Mouse (Mus musculus) heart, postnatal 4 days (tissue): Measurements from ENCODE around the gene Abraxas2. TPM values are rescaled to one million over a fixed set of nuclear protein-coding genes. Genes with fewer than 3 reads are reported as not detected.

Source experiments
- DNase-seq: peaks from one replicate; pipeline ENCODE4 v3.0.0; 2021
- total RNA-seq, 2 experiments: library from RNA; stranded (reverse); gene quantifications; 2 replicates each; pipeline ENCODE4 v1.2.3; 2021

Abraxas2 gene
- 10 to 100 TPM; 24.5 to 24.7 TPM for total RNA-seq

DNA sequence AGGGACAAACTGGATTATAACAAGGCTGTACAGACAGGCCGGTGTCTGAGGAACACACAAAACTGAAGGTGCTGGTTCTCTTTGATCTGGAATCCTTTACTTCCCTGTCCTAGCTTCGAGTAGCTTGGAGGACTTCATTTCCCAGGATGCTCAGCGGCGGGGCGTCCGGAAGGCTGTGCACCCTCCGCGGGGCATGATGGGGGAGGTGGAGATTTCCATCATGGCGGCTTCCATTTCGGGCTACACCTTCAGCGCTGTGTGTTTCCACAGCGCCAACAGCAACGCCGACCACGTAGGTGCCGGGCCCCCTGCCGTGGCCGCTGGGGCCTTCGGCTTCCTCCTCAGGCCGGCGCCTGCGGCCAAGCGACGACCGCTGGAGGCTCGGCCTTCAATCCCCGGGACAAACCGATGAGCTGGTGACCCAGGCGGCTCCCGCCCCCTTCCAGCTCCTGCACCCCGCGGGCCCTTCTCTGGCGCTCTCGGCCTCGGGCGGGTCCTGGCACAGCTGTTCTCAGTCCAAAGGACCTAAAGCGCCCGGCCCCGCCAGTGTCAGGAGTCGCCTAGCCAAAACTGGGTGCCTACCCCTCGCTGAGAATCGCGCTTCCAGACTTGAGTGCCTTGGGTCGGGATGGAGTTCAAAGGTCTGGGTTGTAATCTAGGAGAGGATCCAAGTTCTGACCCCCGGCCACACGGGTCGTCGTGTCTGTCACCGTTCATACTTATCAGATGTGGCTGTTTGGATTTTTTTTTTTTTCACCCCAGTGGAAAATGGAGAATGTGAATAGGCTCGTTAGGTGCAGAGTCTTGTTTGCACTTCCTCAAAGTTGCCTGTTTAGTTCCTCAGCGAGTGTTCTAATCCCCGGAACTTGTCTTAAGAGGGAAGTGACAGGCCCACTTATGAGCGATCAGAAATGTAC is at the start of gene Abraxas2:
TSS of gene Abraxas2 (plus strand) at position 184 of the 917 bp plus-strand sequence.
- peak; percentile 91 for DNase-seq

DNA sequence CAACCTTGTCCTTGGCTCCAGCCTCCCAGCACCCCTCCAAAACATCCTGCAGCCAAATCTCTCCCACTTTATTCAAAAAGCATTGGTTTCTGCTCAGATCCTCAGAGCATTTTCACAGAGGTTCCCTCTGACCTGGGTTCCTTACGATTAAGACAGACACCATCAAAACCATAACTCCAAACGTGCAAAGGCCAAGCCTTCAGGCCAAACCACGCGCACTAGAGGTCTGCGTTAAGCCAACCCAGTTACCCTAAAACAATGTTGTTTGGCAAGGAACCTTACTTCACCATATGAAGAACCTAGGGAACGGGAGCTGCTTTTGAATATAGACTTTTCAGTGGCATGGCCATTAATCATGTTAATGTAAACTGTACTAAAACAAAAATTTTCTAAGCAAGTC is 49.3 kb upstream of the Abraxas2 start:
- no peak for DNase-seq

DNA sequence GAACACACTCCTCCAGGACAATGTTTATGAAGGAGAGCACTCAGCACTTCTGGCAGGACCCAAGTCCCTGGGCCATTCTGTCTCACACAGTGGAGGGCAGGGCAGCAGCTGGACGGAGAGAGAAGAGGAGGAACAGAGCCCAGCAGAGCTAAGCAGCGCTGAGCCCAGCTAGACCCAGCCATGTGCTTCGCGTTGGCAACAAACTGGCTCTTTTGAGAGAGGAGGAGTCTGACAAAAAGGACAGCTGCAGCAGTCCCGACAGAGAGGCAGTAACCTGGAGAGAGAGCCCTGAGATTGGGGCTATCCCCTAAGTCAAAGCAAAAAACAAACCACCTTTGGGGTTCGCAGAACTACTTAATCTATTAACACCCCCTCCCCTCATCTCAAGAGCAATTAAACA is 48.7 kb upstream of the Abraxas2 start:
- peak; percentile 66 for DNase-seq

DNA sequence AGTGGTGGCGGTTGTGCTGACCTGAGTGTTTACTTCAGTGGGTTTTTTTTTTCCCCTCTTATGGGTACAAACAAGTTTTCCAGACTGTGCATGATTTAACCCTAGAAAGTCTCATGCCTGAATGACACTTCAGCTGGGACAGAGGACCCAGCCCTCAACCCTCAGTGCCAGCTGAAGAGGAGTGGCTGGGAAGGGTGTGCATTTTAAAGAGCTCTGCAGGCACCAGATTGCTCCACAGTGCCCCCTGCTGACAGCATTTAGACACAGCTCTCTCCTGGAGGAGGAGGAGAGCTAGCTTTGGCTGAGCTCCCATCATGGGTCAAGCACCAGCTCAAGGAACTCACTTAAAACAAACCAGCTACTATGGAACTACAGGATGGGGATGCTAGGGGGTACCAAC is 48.1 kb upstream of the Abraxas2 start:
- DNase-seq, result peak; percentile 96

DNA sequence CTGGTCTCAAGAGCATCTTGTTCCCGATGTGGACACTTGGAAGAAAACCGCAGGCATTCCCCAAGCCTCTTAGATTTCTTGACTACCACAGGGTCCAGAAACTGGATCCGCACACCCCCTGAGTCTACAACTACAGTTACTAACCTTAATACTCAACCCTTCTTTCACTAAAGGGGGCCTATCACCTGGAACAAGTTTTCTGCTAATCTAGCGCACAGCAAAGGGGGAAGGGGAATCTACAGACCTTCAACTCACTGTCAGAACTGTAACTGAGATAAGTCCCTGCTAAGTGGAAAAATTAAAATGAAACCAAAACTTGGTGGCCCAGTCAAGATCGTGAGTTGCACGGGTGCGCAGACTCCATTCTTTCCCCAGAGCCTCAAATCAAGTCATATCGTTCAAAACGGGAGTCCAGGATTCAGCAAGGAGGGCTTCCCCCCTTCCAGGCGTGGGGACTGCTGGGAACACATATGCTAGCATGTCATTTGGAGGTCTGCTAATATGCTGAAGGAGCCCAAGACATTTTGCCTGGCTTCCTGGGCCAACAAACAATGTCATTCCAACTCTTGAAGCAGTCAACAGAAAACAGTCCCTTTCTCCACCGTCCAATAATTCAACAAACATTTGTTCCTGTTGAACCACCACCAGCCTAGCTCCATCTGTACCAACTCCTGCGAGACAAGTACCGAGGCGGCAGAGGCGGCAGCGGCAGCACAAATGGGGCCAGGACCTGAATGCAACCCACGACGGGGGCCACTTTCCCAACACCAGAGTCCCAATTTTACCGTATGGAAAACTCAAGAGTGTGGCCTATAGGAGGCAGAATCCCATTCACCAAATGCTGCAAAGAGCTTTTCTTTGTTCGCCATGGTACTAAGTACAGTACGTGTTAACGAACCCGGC is 47.1 kb upstream of the Abraxas2 start:
- no peak for DNase-seq

DNA sequence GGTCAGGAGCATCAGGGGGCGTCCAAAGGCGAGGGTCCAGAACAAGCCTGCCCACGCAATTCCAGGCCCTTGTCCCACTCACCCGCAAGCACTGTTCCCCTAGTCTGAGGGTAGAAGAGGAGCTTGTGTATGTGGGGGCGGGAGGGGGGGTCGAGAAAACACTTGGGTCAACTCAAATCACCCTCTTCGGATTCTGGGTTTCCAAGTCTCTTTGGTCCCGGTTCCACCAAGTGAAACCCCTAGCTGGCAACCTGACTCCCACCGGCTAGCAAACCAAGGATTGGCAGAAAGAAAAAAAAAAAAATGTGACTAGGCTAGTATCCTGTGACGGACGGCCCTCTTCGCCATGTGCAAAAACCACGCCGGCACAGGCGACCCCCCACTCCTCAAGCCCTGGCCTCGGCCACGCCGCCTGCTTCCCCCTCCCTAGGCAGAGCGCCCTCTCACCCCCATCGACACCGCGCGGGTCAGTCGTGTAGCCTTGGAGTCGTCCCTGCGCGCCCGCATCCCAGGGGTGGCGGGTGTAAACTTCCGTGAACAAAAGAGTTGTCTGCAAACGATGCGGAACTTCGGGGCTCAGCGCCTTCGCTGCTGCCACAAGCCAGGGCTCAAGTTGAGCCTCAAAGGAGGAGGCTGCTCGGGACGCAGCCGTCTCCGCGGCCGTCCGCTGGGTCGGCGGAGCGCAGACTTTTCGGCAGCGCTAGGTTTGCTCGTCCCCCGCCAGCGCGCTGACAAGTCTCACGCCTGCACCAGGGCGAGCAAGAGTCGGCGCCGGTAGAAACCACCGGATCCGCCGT is 46.2 kb upstream of the Abraxas2 start:
- peak; percentile 60 for DNase-seq

DNA sequence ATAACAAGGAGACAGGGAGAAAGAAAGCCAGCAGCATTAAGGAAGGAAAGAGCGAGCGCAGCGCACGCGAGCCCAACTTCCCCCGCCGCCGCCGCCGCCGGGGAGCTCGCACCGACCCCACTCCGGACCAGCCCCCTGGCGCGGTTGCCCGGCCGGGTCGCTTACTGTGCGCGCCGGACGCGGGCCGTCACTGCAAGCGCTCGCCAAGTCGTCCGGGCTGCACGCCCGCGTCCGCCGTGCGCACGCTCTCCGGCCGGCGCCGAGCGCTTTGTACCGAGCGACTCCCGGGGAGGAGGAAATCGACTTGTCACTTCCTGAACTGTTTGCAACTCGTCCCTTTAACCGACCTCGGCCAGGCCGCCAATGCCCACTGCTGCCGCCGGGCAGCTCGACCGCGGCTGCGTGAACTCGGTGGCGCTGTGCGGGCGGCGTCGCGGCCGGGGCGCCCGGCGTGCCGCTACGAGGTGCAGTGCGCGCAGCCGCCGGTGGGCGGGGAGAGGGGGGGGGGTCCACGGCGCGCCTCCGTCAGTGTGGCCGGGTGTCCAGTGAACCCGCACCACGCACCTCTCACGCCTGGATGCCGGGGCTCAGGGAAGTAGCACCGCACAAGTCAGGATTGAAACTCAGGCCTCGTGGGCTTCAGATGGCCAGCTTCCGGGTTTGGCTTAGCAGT is 45.5 kb upstream of the Abraxas2 start, which contains the start of gene Fam53b:
TSS of gene Fam53b (minus strand) at position 471 of the 673 bp plus-strand sequence.
- DNase-seq, result peak; percentile 79

DNA sequence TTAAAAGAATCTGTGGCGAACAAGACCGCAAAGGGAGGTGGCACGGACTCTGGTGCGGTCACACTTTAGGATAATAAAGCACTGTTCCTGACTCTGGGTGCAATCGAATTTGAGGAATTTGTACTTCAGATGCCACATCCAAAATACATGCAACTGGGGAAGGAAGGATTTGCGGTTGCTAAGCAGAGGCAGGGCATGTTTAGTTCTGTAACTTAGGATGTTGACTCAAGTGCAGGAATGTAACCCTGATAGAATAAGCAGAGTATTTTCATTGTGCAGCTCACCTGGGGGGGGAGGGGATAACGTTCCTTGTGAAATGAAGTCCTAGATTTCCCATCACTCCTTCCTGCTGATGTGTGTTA is 45.0 kb upstream of the Abraxas2 start:
- no peak for DNase-seq

DNA sequence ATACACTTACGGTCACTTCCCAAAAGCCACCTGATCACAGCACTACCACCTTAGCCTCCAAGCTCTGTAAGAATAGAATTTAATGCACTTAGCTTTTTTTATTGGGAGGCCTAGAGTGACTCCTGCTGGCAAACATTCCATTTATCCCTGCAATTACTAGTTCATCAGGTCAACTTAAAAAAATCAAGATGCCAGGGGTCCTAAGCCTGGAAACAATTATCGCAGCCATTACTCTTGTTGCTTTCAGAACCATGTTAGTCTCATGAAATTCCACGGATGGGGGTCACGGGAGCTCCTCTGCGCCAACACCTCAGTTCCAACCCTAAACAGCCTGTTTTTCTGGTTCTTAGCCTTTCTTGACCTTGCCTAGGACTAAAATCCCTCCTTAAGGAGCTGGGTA is 43.9 kb upstream of the Abraxas2 start:
- no peak for DNase-seq

DNA sequence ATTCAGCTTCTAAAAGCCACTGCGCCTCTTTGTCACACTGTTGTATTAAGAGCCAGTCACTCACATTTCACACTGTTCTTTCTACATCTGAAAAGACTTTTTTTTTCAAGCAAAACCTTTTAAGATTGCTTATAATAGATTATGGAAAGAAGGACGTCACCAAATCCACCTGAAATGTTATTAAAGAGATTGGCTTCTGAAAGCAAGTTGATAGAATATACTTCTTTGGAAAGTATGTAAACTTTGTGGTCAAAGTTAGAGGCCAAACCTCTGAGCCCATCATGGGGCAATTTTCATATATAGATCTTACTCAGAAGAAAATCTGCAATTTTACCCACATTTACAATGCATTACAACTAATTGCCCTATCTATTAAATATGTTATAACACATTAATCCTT is 42.5 kb upstream of the Abraxas2 start:
- DNase-seq, result no peak

DNA sequence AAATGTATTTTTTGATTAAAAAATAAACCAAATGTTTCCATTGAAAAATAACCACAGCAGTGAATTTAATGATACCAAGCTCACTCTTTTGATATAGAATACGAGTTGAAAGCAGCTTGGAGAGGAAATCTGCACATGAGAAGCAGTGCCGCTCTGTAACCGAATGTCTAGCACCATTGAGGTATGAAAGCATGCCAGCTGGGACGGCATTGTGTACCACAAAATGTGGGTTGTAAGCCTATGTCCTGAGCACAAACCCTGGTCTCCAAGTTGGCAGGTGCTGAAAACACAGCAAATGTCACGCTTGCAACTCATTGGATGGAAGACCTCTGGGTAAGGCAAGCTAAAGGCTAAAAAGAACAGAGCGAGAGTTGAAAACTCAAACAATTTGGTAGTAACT is 42.0 kb upstream of the Abraxas2 start:
- DNase-seq, result no peak

DNA sequence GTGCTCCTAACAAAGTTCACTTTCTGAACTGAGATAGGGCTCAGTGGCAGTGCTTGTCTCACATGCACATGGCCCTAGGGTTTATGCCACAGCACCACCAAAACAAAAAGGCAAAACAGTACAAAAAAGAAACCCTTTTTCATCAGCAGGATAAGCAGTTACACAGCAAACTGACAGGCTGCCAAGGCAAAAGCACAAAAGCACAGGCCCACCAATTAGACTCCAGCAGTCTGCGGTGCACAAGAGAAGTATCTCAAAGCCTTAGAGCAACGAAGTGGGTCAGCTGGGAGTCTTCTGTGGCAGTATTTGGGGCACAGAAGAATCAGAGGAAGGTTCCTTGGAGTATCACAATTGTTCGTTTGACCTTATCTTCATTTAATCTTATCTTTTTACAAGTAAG is 38.3 kb upstream of the Abraxas2 start:
- DNase-seq, result no peak

DNA sequence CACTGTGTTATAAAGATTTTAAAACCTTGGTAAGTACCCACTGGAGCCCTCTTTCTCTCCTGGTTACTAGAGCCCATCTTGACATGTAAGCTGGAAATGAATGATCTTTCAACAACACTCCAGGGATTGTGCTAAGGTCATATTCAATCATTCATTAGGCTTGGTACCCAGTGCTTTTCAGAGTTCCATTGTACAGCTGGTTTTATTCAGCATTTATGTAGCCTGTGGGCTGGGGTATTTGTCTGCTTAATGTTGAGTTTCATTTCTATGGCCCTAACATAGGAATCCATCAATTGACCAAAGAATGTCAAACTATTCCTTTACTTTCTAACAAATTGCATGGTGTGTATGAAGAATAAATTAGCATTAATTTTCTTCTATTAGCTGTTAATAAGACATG is 35.2 kb upstream of the Abraxas2 start:
- no peak for DNase-seq

DNA sequence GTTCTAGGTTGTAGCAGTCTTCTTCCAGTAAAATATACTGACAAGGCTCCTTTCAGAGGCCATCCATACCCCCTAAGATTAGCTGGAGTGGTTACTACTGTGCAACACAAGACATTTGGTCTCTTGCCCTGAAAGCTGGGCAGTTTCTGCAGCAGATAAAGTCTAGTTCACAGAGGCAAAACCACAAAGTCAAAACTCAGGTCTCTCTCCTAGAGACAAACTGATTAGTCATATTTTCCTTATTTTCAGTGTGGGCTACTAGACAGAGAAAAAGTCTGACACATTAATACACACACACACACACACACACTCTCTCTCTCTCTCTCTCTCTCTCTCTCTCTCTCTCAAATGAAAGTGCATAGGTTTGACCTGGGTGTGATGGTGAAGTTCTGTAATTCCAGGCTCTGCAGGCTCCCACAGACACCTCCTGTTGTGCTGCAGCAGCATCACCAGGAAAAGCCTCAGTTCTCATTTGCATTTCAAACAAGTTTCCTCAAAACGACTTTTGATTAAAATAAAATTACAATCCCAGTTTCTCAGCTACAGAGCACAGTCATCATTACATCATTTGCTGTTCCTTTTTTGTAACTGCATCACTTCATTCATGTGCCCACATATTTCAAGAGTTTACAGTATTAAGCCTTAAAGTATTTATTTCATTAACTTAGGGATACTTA is 34.5 kb upstream of the Abraxas2 start:
- DNase-seq, result no peak

DNA sequence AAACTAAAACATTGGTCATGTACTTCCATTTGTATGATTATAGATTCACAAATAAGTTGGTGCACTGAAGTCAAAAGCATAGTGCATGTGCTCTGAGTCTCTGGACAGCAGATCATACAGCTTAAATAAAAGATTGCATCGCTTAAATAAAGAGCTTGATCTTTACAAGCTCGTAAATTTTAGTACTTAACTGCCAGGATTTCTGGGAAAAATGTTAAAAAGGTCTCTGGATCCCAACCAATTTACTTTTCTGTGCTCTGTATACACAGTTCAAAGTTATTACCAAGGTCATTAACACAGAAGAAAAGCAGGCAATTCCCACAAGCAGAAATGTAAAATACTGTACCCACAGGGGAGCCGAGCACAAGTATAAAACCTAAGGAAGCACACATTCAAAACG is 28.1 kb upstream of the Abraxas2 start:
- no peak for DNase-seq

DNA sequence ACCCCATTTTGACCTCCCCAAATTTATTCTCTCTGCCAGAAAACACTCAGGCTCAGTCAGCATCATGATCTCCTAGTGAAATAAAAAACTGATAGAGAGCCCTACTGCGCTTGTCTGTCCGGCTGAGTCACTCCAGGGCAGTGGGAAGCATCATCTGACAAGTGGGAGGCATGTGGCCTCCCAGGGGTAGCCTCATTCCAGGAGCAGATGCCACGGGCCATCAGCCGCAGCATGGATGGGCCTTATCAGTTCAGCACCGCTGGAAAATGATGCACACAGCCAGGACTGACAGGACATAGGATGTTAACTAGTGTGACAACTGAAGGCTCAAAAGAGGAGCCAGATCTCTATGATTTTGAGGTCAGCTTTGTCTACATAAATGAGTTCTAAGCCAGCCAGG is 17.7 kb upstream of the Abraxas2 start:
- DNase-seq, result no peak

DNA sequence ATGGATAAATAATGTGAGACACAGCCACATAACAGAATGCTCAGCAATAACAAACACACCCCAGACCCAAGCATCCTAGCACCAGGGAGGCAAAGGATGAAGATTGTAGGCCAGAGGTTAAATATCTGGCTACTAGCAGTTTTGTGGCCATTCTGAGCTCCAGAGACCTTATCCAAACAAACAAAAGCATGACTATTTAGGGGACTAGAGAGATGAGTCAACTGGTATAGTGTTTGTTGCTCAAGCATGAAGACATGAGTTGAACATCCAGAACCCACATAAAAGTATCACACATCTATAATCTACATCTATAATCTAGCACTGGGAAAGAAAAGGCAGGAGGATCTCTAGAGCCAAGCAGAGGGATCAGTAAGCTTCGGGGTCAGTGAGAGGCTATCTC is 16.6 kb upstream of the Abraxas2 start:
- no peak for DNase-seq

DNA sequence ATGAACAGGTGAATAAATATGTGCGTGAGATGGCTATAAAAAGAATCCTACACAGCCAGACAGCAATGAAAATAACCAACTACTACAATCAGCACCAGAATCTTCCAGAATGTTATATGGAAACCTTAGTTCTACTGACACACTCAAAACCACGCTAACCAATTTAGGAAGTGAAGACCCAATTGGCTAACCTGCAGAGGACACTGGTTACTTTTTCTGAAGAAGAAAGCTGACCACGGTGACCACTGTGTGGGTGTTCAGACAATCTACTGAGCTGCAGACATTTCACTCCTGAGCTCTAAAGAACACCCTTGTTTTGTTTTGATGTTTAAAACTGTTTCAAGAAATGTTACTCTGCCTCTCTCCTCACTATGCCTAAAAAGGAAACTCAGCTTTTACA is 15.9 kb upstream of the Abraxas2 start:
- DNase-seq, result no peak

DNA sequence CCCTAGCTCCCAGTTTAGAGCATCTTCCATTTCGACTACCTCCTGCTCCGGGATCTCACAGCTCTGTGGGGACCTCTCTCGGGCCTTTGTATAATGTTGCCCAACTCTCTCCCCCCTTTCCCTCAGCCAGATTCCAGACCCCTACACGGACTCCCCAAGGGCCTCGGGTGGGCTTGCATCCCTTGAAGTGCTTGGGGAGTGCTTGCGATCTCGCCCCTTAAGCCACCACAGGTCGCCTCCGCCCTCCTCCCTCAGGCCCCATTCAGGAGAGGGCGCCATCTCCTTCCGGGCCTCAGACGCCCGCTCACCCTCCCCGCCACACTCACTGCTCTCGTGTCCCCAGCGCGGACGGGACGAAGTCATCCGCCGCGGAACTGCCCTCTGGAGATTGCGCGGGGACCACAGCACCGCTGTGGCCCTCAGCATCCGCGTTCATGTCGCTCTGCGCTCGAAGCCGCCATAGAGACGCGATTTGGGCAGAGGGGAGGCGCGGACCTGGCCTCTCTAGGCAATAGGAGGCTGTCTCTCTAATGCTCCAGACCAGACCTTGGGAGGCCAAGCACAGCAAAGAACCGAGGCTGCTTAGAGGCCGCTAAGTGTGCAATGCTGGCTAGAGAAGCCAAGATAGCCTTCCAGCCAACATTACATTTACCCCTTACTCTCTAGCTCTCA is 6.7 kb upstream of the Abraxas2 start, which contains the start of gene Eef1akmt2:
TSS of gene Eef1akmt2 (minus strand) at position 501 of the 672 bp plus-strand sequence.
- peak; percentile 82 for DNase-seq

DNA sequence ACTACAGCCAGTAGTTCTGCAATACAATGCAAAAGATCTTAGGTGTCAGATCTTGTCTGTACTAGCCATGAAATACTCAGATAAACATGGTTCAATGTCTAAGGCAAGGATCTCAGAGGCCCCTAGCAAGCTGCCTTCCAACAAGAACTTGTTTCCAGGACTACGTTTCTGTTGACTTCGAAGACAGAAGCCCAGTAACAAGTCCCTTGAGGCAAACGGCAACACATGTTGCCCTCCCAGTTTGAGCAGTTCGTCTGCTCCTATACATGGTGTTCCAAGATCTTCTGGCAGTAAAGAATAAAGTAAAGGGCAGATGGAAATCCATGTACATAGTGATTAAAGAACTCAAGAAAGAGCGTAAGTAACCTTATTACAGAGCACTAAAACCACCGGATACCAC is 5.7 kb upstream of the Abraxas2 start:
- DNase-seq, result no peak

DNA sequence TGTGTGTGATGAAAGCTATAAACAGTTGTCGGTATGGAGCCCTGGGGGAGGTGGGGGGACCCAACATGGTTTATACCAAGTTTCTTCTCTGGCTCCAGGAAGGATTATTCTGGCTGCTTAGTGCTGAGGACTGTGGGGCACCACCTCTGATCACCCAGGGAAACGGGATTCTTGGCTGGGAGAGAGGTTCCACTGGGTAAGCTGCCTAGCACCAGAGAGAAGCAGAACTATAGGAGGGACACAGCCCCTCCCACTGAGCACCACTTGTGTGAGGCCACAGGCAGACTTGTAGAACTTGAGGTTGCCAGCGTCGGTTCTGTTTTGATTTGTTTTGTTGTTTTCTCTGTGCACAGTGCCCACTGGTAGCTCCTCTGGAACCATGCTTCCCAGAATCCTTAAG is 5.1 kb upstream of the Abraxas2 start:
- no peak for DNase-seq
